Mouse (Mus musculus) limb, embryonic 11.5 days (tissue): Measurements from ENCODE around the gene Ptpn20. TPM values are rescaled to one million over a fixed set of nuclear protein-coding genes. Genes with fewer than 3 reads are reported as not detected.

ENCODE experiments used
- ATAC-seq: fragments of 200-750 bp; cut with Nextera tagmentation; 2 replicates; pipeline ENCODE4 v1.8.0; 2017; ENCODE audit warnings: low read depth; ENCODE audit not compliant: insufficient number of reproducible peaks, low FRiP score, low TSS enrichment
- DNase-seq: peaks from one replicate; pipeline ENCODE4 v3.0.0-alpha.2; 2015; ENCODE audit warnings: low spot score
- H3K27ac ChIP-seq: fragments of 300-500 bp; sonication (generic); replicated peaks from 2 replicates; pipeline ENCODE4 v1.5.1; 2014; ENCODE audit warnings: low read depth, mild to moderate bottlenecking, low read length
- H3K27me3 ChIP-seq: fragments of 300-500 bp; sonication (generic); 2 replicates; pipeline ENCODE4 v1.6.1; 2014; ENCODE audit warnings: mild to moderate bottlenecking, low read length, mixed read lengths; ENCODE audit not compliant: control insufficient read depth, insufficient read depth
- H3K36me3 ChIP-seq: fragments of 300-500 bp; sonication (generic); 2 replicates; pipeline ENCODE4 v1.6.1; 2014; ENCODE audit warnings: mild to moderate bottlenecking, low read length, moderate library complexity, mixed read lengths; ENCODE audit not compliant: control insufficient read depth, insufficient read depth
- H3K4me1 ChIP-seq: fragments of 300-500 bp; sonication (generic); 2 replicates; pipeline ENCODE4 v1.6.1; 2014; ENCODE audit warnings: low read length, mixed read lengths; ENCODE audit not compliant: control insufficient read depth, insufficient read depth
- H3K4me2 ChIP-seq: fragments of 300-500 bp; sonication (generic); 2 replicates; pipeline ENCODE4 v1.6.1; 2014; ENCODE audit warnings: low read depth, mild to moderate bottlenecking, moderate library complexity; ENCODE audit not compliant: severe bottlenecking
- H3K4me3 ChIP-seq: fragments of 300-500 bp; sonication (generic); 2 replicates; pipeline ENCODE4 v1.5.1; 2014; ENCODE audit warnings: low read depth, low read length
- H3K9ac ChIP-seq: fragments of 300-500 bp; sonication (generic); 2 replicates; pipeline ENCODE4 v1.6.1; 2014; ENCODE audit warnings: mild to moderate bottlenecking, low read length
- H3K9me3 ChIP-seq: fragments of 300-500 bp; sonication (generic); 2 replicates; pipeline ENCODE4 v1.6.1; 2016; ENCODE audit warnings: low read length; ENCODE audit not compliant: control insufficient read depth
- WGBS: fragments of 180-500 bp; shearing (Covaris S2); extraction: QIAGEN DNeasy Blood & Tissue Kit; methylation state at CpG from one replicate; pipeline ENCODE4 v1.1.7; 2014; 5-methylcytosine and 5-hydroxymethylcytosine counted together
- polyA plus RNA-seq: library from polyadenylated mRNA; unstranded; fragments of >200 nt; fragmentation: Nextera tagmentation; extraction: Ambion mirVana; gene quantifications from 2 replicates; pipeline ENCODE4 v1.2.1, GENCODE M21; 2014

Ptpn20 gene
- polyA plus RNA-seq, 1 experiment from 2014 or later, result 0.08 TPM

DNA sequence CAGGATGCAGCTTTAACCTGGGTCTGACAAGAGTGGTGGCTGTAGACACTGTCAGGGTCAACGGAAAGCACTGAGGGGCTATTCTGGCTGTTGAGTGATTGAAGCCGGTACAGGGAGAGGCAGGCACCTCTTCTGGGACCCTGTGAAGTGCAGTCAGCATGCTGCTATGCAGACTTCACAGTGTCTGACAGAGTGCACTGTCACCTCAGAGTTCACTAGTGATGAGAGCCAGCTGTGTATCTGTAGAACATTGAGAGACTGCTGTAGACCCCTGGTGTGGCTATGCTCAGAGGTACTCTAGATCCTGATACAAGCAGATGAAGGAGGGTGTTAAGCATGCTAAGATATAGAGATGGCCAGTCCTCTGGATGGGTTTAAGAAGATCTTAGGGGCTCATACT lies 93.8 kb downstream of the Ptpn20 start:
- Histone ChIP-seq H3K9me3 (no peaks in the 10 kb centered on the region), H3K4me2 (no peak overlapping the region), H3K36me3 (no peaks in the 10 kb centered on the region), H3K27ac (no peak overlapping the region), H3K4me3 (no peak overlapping the region), H3K9ac (no peak overlapping the region), H3K4me1 (peaks cover 10% of the 10 kb centered on the region), H3K27me3 (0 out of 2 replicates have a peak, but pooled peaks cover 2% of the 10 kb centered on the region)
- ATAC-seq (no peak), DNase-seq (no peak)
- WGBS, result 41% methylated on average over 2 of the region's 2 CpGs

GRCm38 (mm10) chr14:33683701-33684100 lies 94.7 kb downstream of the Ptpn20 start:
- no peaks in the 10 kb centered on the region for H3K9me3 ChIP-seq
- 0 out of 2 replicates have a peak, but pooled peaks cover 2% of the 10 kb centered on the region for H3K27me3 ChIP-seq
- no peak overlapping the region for H3K27ac ChIP-seq
- DNase-seq (peak; percentile 44), ATAC-seq (no peak)
- H3K4me3 ChIP-seq, result no peak overlapping the region
- peaks cover 12% of the 10 kb centered on the region for H3K4me1 ChIP-seq
- H3K9ac ChIP-seq, result no peak overlapping the region
- no peaks in the 10 kb centered on the region for H3K36me3 ChIP-seq
- H3K4me2 ChIP-seq, result no peak overlapping the region; the same call in 1 of the 2 replicates
- WGBS, result 4% methylated on average over 13 of the region's 13 CpGs

- whole genome bisulfite sequencing, result 31% methylated on average over 6 of the region's 6 CpGs
These were observed 98.5 kb downstream of the Ptpn20 start for GRCm38 (mm10) chr14:33687444-33688028.

DNA sequence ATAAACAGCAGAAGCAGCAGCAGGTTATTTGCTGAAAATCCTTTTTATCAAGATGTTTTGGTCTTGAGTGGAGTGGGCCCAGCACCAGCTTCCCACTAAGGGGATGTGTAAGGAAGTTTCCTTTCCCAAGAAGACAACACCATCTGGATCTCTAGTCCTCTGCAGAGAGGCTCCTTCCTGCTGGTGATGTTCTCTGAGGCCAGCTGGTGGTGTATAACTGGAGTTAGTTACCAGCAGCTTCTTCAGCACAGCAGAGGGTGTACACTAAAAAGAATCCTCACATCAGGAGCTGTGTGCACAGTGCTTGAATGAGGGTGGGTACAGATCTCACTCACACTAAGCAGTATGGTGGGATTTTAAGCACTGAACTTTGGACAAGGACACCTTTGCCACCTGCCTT lies 100.0 kb downstream of the Ptpn20 start:
- H3K9ac ChIP-seq, result no peak overlapping the region
- no peak overlapping the region for H3K4me3 ChIP-seq
- H3K4me2 ChIP-seq, result no peak overlapping the region
- H3K27me3 ChIP-seq, result 0 out of 2 replicates have a peak, but pooled peaks cover 2% of the 10 kb centered on the region
- 0 out of 2 replicates have a peak, but pooled peaks cover 8% of the 10 kb centered on the region for H3K4me1 ChIP-seq
- no peak overlapping the region for H3K27ac ChIP-seq
- no peaks in the 10 kb centered on the region for H3K9me3 ChIP-seq
- DNase-seq (no peak), ATAC-seq (no peak)
- H3K36me3 ChIP-seq, result no peaks in the 10 kb centered on the region

More at GRCm38 (mm10) chr14:33687444-33688028, 98.5 kb downstream of the Ptpn20 start:
- Histone ChIP-seq H3K27me3 (0 out of 2 replicates have a peak, but pooled peaks cover 2% of the 10 kb centered on the region), H3K9ac (no peak overlapping the region), H3K9me3 (no peaks in the 10 kb centered on the region), H3K4me1 (peaks cover 12% of the 10 kb centered on the region), H3K36me3 (no peaks in the 10 kb centered on the region), H3K27ac (no peak overlapping the region), H3K4me3 (no peak overlapping the region), H3K4me2 (no peak overlapping the region)
- DNase-seq (no peak), ATAC-seq (no peak)

Other genes with a start within 250 kb of the Ptpn20 start
- 21.2 and 23.8 TPM in 2 replicates for gene Mapk8, start 142.0 kb upstream of the Ptpn20 start, polyA plus RNA-seq
- 0.04 and 0.10 TPM in 2 replicates for gene Frmpd2, start 117.5 kb upstream of the Ptpn20 start, polyA plus RNA-seq